Mouse (Mus musculus) inflammation-experienced regulatory T-cells, adult 16 weeks (primary cell): ENCODE results near the gene Wdr45b. TPM values are rescaled to one million over a fixed set of nuclear protein-coding genes. Genes with fewer than 3 reads are reported as not detected.

Experiments
- polyA plus RNA-seq: library from polyadenylated mRNA; unstranded; fragments of 100-300 nt; shearing (Covaris generic); gene quantifications from one replicate; pipeline ENCODE4 v1.2.1, GENCODE M21; 2017

The Wdr45b gene
- polyA plus RNA-seq = 50.9 TPM

DNA sequence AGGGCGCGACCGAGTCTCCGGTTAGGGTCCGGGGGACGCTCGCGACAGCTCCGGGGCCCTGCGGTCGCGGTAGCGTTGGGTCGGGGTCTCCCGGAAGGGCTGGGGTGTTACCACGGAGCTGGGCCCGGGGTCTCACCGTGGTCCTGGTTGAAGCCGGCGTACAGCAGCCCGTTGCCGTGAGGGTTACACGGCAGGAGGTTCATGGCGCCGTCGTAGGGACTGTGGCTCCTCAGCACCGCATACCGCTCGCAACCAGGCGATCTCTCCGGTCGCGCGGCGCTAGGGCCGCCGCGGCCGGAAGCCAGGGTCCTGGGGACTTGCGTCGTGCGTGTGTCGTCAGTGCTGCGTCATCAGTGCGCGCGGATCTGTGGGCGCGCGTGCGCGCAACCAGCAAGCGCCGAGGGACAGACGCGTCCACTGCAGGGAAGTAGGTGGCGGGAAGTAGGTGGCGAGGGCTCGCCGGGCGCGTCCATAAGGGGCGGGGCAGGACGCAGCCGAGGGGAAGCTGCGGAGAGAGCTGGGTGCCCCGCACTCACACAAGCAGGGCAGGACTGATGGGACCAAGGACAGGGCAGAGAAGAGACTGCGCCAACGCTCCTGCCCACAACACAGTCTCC lies at the start of gene Wdr45b:
Wdr45b (minus strand) TSS at position 355 of the 617 bp plus-strand sequence.

DNA sequence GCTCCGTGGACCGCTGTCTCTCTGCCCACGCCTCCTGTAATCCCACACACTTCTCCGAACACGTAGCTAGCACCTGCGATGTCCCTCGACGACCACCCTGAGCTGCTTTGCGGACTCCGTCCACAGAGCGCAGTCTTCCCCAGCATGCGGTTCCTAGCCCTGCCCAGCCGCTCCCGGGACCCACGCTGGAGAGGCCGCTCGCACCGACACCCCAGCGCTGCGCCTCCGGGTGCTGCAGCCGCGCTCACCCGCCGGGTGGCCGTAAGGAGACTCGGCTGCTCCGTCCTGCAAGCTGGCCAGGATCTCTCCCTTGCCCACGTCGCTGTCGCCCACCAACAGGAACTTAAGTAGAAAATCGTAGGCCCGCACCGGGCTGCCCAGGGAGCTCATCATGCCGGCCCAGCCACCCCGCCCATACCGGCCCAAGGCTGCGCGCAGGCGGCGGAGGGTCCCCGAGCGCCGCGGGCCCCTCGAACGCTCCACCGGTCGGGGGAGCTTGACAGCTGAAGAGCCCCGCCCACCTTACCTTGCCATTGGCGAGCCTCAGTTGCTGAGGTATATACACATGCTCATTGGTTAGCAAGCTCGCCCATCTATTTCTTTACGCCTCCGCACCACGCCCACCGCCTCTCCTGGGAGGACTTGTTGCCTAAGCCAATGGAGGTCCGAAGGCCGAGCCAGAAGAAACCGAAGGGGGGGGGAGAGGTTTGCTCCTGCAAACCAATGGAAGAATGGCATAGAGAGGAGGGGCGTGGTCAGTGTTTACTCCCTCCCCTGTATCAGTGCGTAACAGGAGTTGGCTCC lies 33.7 kb upstream of the Wdr45b start, which contains the start of gene Rab40b:
Rab40b (minus strand) TSS at position 502 of the 804 bp plus-strand sequence.

Other genes with a start within 250 kb of the Wdr45b start
- not detected for gene Tex19.2, start 235.8 kb downstream of the Wdr45b start, polyA plus RNA-seq
- gene Tex19.1, start 208.3 kb downstream of the Wdr45b start, polyA plus RNA-seq = not detected
- not detected for gene Uts2r, start 194.2 kb downstream of the Wdr45b start, polyA plus RNA-seq
- 3.6 TPM for gene Hexdc, start 150.0 kb downstream of the Wdr45b start, polyA plus RNA-seq
- 9.1 TPM for gene Ogfod3, start 149.7 kb downstream of the Wdr45b start, polyA plus RNA-seq
- 148 TPM for gene Cybc1, start 125.1 kb downstream of the Wdr45b start, polyA plus RNA-seq
- gene Narf, start 117.2 kb downstream of the Wdr45b start, polyA plus RNA-seq = 49.9 TPM
- 1.9 TPM for gene Foxk2, start 94.5 kb downstream of the Wdr45b start, polyA plus RNA-seq
- gene Rab40b, start 33.8 kb upstream of the Wdr45b start, polyA plus RNA-seq = not detected
- 0.54 TPM for gene Fn3krp, start 67.0 kb upstream of the Wdr45b start, polyA plus RNA-seq
- 0.11 TPM for gene Fn3k, start 80.5 kb upstream of the Wdr45b start, polyA plus RNA-seq
- gene Tbcd, start 97.5 kb upstream of the Wdr45b start, polyA plus RNA-seq = 56.6 TPM
- 0.38 TPM for gene Zfp750, start 164.9 kb upstream of the Wdr45b start, polyA plus RNA-seq